ENCODE assay signal across 14 mouse cellular contexts in genomic region chr6:88934816-88935215, GRCm38 (mm10). TPM values are rescaled to one million over a fixed set of nuclear protein-coding genes. Genes with fewer than 3 reads are reported as not detected.
DNase-seq lines count a peak whose midpoint lies in the region; ATAC-seq and TF ChIP-seq lines count a peak whose summit lies in the region.
"Had no signal": no experiment of that assay in that cellular context is flagged by ENCODE, and none has a peak within 500 bp of the region (broad histone marks: within the 10 kb centered on the region; RNA-seq: fewer than 3 reads in every experiment).

No protein-coding gene starts in this region.

- DNase-seq in heart, postnatal 4 days: no peak
- DNase-seq in 3134 (ENCODE audit: extremely low read depth, insufficient read length, low spot score): peak; percentile 67
- peak; percentile 71 for DNase-seq in lung, postnatal 25 days (ENCODE audit: low spot score)
- no peak for DNase-seq in retina, postnatal 1 day
- DNase-seq in neural tube, embryonic 10.5 days (ENCODE audit: extremely low spot score, low spot score): no peak
- DNase-seq: gastrocnemius, postnatal 10 days; heart, postnatal 36 days; liver; thymus, postnatal 4 days had no signal

- H3K36me3 ChIP-seq in heart, embryonic 12.5 days: no peaks in the 10 kb centered on the region
- H3K36me3 ChIP-seq: neural tube, embryonic 13.5 days had no signal

- 0 out of 2 replicates have a peak overlapping the region, but pooled peaks have one; percentile 5 for H3K9ac ChIP-seq in heart, embryonic 12.5 days
- H3K9ac ChIP-seq: neural tube, embryonic 13.5 days had no signal

- WGBS in heart, embryonic 12.5 days: 7% methylated on average over 4 of the region's 4 CpGs

- TF ChIP-seq POLR2A in embryonic fibroblast, embryonic 13.5 days (IDR thresholded peaks at IDR 0.05; ENCODE audit: low read depth, low read length): no peak

- H3K4me3 ChIP-seq in heart, embryonic 12.5 days: no peak overlapping the region
- no peak overlapping the region for H3K4me3 ChIP-seq in embryonic fibroblast, embryonic 13.5 days (ENCODE audit: insufficient read depth, low read length)
- H3K4me3 ChIP-seq: megakaryocyte, embryonic 14.5 days; neural tube, embryonic 13.5 days had no signal

- H3K4me2 ChIP-seq in heart, embryonic 12.5 days: no peak overlapping the region
- H3K4me2 ChIP-seq: neural tube, embryonic 13.5 days had no signal

- no peak for ATAC-seq in heart, embryonic 12.5 days (ENCODE audit: insufficient number of reproducible peaks, low FRiP score)
- ATAC-seq in granulocyte monocyte progenitor cell, adult 5-6 weeks (replicated peaks; ENCODE audit: poor library complexity, severe bottlenecking): no peak

- H3K4me1 ChIP-seq in heart, embryonic 12.5 days (replicated peaks): peaks cover 60% of the 10 kb centered on the region
- peaks cover 21% of the 10 kb centered on the region for H3K4me1 ChIP-seq in embryonic fibroblast, embryonic 13.5 days (ENCODE audit: control insufficient read depth, insufficient read depth, low read length)

- peaks cover 8% of the 10 kb centered on the region; the same call in 1 of the 2 replicates for H3K27me3 ChIP-seq in heart, embryonic 12.5 days (replicated peaks)

- H3K27ac ChIP-seq in heart, embryonic 12.5 days (ENCODE audit: poor library complexity, severe bottlenecking): no peak overlapping the region
- H3K27ac ChIP-seq in embryonic fibroblast, embryonic 13.5 days (ENCODE audit: insufficient read depth, low read length): peak overlapping the region; percentile 91
- H3K27ac ChIP-seq: neural tube, embryonic 13.5 days had no signal

- no peak for TF ChIP-seq CTCF in embryonic fibroblast, embryonic 13.5 days (IDR thresholded peaks at IDR 0.05; ENCODE audit: borderline replicate concordance, insufficient read depth, low read length)

- no peaks in the 10 kb centered on the region for H3K9me3 ChIP-seq in heart, embryonic 12.5 days (replicated peaks)
- H3K9me3 ChIP-seq: megakaryocyte, embryonic 14.5 days; neural tube, embryonic 13.5 days had no signal

RNA-seq across cellular contexts. Expression of gene Tpra1, which starts 32.8 kb away (rescaled TPM):
- polyA plus RNA-seq in heart, embryonic 12.5 days (2016; fragmentation: Nextera tagmentation; extraction: Ambion mirVana): 42.8 and 48.0 TPM in 2 replicates
- total RNA-seq in heart, postnatal 4 days (2021): 10 to 100 TPM; 29.7 to 30.8 TPM
- polyA plus RNA-seq in embryonic fibroblast, embryonic 13.5 days (2011; ENCODE audit: insufficient read length, low read depth, missing spikeins): 29.2 and 31.0 TPM in 2 replicates
- total RNA-seq in granulocyte monocyte progenitor cell, adult 5-6 weeks (2014; fragmentation: Nextera tagmentation): 25.1 and 62.6 TPM in 2 replicates
- total RNA-seq in granulocyte monocyte progenitor cell, adult 5-6 weeks (2017): 28.7 and 30.9 TPM in 2 replicates

RNA-seq across cellular contexts. Expression of gene Mcm2, which starts 36.2 kb away (rescaled TPM):
- 130 TPM in 2 replicates for polyA plus RNA-seq in heart, embryonic 12.5 days (2016; fragmentation: Nextera tagmentation; extraction: Ambion mirVana)
- total RNA-seq in heart, postnatal 4 days (2021): 100 to 1,000 TPM in 1 of 2 experiments, 10 to 100 TPM in 1; 86.1 to 103 TPM
- 31.6 and 42.3 TPM in 2 replicates for polyA plus RNA-seq in embryonic fibroblast, embryonic 13.5 days (2011; ENCODE audit: insufficient read length, low read depth, missing spikeins)
- 148 and 183 TPM in 2 replicates for total RNA-seq in granulocyte monocyte progenitor cell, adult 5-6 weeks (2014; fragmentation: Nextera tagmentation)
- total RNA-seq in granulocyte monocyte progenitor cell, adult 5-6 weeks (2017): 153 and 168 TPM in 2 replicates

RNA-seq across cellular contexts. Expression of gene Podxl2, which starts 60.0 kb away (rescaled TPM):
- 44.0 and 50.8 TPM in 2 replicates for polyA plus RNA-seq in heart, embryonic 12.5 days (2016; fragmentation: Nextera tagmentation; extraction: Ambion mirVana)
- total RNA-seq in heart, postnatal 4 days (2021): 10 to 100 TPM; 61.1 to 65.1 TPM
- 9.3 and 13.9 TPM in 2 replicates for polyA plus RNA-seq in embryonic fibroblast, embryonic 13.5 days (2011; ENCODE audit: insufficient read length, low read depth, missing spikeins)
- total RNA-seq in granulocyte monocyte progenitor cell, adult 5-6 weeks (2014; fragmentation: Nextera tagmentation): not detected in 2 replicates
- not detected in 2 replicates for total RNA-seq in granulocyte monocyte progenitor cell, adult 5-6 weeks (2017)

Comparison
In these comparisons a context has a peak if more than half of its experiments do, and no peak if none do; other contexts are left out.
1. DNase-seq: peak in 3134 (single experiment) and lung, postnatal 25 days (single experiment); none in heart, postnatal 4 days (single experiment), retina, postnatal 1 day (single experiment) and neural tube, embryonic 10.5 days (single experiment).
2. RNA of gene Podxl2, which starts 60.0 kb away (total RNA-seq): 61.1 to 65.1 TPM in heart, postnatal 4 days; not detected in granulocyte monocyte progenitor cell, adult 5-6 weeks; every median in the first group is over 10 times any median in the second.